Mouse (Mus musculus): ENCODE data around the gene Masp2.
A peak's percentile ranks its signal among the peaks of the same experiment; 100 is the strongest.

Masp2 gene

DNA sequence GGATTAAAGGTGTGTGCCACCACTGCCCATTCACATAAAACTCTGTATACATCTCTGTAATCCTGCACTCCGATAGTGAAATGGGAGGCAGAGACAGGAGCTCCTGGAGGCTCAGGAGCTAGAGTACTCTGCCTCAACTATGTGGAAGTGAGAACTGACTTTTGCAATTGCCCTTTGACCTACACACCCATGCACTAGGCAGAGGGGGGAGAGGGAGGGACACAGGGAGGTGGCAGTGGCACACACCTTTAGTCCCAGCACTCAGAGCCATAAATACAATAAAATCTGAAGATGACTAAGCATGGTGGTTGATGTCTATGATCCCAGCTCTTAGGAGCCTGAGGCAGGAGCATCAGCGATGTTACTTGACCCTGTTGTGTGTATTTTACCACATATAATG is 37.1 kb downstream of the Masp2 start:
- no peak for DNase-seq

DNA sequence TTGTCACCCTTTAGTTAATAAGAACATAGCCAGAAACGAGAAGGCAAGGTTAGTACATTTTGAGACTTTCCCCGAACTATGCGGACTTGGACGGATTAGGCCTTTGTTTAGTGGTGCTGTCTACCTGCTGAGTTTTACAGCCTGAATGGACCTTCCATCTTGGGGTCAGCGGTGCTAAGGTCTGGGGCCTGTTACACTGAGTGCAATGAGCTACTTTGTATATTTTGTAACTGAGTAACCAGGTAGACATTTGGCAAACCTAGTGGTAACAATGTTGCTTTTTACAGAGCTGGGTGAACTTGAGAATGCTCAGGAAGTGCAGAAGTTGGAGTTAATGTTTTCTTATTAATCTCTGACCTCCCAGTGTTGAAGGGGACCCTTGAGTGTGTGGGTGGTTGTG is 38.8 kb downstream of the Masp2 start:
- DNase-seq: no peak

DNA sequence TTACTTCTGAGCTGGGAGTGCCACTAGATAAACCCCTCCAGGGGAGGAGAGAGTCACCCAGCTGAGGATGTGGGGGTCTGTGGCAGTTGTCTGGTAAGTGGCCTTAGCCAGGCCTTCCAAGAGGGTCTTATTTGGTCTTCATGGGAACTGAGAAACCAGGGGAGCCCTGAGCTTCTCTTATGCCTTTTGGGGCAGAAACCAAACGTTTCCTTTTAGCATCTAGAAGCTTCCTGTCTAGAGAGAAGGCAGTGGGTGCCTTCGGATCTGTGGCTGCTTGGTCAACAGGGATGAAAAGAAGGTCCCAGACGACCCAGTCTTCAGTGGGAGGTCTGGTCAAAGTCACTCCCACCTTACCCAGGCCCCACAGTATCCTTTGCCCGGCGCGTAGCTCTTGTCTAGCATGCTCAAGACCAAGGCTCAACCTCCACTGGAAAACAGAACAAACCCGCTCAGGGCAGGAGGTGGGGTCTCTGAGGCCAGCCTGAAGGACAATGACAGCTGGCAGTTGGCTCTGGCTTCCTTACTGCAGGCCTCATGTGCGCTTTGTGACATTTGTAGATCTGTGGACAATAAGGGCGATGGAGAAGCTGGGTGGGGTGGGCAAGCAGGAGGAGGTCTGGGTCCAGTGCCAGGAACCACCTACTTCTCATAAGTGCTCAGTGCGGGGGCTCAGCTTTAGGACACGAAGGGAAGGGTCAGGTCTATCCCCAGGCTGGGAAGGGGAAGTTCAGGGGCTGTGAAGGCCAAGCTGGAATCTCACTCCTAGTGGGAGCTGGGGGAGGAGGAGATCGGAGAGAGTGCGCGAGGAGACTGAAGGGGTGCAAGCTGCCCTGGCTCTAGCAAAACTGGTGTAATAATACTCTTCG is 41.2 kb downstream of the Masp2 start, which contains the start of gene Gm572:
Gm572 (plus strand) TSS at position 27 of the 866 bp plus-strand sequence.
- DNase-seq: no peak

DNA sequence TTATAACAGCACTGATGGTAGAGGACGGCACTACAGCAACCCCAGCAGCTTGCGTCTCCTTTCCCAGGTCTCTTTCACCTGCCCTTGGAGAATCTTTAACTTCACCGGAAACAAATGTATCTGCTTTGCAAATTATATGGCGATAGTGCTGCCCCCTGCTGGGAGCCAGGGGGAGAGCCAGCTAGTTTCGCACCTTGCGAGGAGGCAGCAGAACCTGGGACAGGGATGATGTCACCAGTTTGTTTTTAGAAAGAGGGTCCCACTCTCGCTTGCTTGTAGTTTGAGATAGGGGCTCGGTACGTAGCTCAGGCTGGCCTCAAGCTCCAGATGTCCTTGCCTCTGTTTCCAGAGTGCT is 41.8 kb downstream of the Masp2 start:
- DNase-seq: peak; percentile 84 to 87

DNA sequence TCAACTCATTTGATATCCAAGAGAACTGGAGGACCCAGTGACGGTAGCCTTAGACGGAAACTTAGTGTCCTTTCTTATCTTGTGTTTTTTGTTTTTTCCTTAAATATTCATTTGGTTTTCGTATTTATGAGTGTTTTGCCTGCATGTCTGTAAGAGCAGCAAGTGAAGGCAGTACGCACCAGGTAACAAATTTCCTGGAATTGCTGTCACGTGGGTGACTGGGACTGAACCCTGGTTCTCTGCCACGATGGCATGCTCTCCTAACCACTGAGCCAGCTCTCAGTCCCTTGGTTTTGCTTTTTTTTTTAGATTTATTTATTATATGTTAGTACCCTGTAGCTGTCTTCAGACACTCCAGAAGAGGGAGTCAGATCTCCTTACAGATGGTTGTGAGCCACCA is 42.6 kb downstream of the Masp2 start:
- no peak for DNase-seq

DNA sequence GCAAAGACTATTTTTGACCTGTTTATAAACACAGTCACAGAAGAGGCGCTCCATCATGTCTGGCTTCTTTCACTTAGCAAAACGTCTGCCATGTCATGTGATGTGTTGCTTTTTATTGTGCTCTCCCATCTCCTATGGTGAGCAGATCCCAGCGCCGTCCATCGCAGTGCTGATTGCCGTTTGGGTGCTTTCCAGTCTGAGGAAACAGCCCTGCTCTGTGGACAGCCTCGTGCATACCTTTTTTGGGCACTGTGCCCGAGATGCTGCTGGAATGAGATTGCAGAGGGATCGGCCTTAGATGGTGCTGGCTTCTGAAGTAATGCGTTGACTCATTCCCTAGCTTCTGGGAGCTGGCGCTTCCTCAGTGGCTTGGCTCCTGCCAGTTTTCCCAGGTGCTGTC is 44.3 kb downstream of the Masp2 start:
- no peak for DNase-seq

DNA sequence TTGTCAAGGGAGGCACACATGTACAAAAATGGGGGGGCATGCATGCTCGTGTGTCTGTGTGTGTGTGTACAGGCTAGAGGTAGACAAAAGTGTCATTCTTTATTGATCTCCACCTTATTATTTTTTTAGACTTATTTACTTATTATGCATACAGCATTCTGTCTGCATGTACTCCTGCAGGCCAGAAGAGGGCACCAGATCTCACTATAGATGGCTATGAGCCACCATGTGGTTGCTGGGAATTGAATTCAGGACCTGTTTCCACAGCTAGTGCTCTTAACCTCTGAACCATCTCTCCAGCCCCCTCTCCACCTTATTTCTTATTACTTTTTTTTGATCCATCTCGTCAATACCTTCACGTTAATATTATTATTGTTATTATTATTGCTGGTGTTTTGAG is 47.0 kb downstream of the Masp2 start:
- DNase-seq: peak in 1 of 2 experiments; percentile 12

DNA sequence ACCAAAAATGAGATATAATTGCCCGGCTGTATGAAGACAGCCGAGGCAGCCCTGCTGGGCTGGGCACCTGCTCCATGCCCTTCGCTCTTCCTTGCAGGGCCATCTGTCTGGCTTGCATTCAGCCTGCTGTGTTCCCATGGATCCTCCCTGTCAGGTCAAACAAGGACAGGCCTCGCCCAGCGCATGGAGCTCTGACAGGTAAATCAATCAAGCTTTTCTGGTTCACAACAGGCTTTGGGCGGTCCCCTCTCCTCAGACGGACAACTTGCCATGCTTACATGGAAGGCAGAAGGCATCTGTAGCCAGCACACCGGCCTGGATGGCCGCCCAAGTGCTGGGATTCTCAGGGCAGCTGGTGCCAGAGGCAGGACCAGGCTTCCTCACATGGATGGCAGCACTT is 48.7 kb downstream of the Masp2 start:
- DNase-seq: no peak

DNA sequence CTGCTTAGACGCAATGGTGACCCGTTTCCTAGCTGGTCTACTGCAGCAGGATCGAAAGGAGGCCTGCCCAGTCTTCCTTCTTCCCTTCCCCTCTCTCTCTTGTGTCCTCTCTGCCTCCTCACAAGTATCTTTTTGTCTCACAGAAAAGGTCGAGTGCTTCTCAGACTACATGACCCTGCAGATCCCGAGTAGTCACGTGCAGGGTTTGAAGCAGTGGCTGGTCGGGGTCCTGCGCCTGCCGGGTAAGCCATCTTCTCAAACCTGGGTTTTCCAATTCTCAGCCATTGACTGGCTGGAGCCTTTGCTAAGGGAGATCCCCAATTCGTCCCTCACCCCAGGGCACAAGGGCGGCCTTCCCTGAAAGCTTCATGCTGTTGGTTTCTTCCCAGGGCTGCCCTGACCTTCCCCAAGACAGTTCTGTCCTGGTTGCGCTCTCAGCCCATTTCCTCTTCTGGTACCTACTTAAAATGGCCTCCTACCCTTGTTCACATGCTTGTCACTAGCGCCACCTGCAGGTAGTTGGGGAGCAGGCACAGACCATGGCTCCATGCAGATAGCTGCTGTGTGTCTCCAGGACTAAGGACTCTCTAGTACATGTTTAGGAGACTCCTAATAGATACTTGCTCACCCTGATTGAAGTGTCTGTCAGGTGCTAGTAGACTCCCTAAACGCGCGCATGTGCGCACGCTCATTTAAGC is 52.5 kb downstream of the Masp2 start:
- peak; percentile 13 to 28 for DNase-seq

DNA sequence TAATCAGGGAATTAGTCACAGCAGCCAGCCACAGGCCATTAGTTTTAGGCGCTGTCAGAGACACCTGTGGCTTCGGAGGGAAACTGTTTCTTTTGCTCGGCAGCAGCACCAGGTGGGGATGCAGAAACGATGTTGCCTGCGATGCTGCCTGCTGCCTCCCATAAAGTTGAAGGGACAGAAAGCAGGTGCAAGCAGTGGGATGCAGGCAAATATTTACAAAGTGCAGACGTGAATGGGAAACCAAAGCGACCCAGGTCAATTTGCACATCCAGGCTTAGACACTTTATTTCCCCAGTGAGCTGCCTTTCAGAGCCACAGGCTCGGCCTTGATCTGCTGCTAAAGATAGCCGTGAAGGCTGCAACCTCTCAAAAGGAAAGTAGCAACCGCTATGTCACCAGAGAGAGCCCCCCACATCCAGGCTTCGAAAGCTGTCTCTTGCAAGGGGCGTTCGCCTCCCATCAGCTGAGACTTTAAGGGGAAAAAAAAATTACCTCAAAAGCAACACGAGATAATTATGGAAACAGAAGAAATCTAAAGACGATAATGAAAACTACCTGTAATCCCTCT is 54.4 kb downstream of the Masp2 start:
- no peak for DNase-seq

DNA sequence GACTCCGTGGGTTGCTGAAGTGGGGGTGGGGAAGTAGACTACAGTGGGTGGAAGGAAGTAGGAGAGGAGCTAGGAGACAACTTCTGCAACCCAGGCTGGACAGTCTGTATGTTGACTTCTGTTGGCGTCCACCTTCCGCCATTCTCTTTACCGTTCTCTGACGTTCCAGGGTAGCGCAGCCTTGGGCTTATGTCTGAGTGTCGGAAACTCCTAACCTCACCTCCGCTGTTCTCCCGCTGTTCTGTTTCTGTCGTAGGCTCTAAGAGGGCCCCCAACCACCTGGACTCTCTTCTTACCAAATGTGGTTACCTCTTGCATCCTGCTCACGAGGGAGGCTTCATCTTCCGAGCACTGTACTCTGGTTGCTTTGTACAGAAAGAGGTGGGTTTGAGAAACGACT is 55.4 kb downstream of the Masp2 start:
- no peak for DNase-seq

DNA sequence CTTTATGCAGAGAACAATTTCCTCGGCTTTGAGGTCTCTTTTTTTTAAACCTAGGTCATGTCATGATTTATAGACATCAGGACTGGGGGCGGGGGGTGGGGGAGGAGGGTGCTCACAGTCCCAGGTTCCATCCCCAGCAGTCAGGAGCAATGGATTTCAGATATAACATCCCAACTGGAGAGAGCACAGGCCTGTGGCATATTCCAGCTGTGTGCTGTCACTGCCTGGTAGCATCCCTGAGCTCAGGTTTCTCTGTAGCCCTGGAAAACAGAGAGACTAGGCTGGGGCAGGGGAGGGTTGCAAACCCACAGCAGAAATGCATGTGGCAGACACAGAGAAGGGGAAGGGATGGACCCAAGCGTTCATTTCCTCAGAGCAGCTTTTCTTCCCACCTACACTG is 57.8 kb downstream of the Masp2 start:
- DNase-seq: no peak

DNA sequence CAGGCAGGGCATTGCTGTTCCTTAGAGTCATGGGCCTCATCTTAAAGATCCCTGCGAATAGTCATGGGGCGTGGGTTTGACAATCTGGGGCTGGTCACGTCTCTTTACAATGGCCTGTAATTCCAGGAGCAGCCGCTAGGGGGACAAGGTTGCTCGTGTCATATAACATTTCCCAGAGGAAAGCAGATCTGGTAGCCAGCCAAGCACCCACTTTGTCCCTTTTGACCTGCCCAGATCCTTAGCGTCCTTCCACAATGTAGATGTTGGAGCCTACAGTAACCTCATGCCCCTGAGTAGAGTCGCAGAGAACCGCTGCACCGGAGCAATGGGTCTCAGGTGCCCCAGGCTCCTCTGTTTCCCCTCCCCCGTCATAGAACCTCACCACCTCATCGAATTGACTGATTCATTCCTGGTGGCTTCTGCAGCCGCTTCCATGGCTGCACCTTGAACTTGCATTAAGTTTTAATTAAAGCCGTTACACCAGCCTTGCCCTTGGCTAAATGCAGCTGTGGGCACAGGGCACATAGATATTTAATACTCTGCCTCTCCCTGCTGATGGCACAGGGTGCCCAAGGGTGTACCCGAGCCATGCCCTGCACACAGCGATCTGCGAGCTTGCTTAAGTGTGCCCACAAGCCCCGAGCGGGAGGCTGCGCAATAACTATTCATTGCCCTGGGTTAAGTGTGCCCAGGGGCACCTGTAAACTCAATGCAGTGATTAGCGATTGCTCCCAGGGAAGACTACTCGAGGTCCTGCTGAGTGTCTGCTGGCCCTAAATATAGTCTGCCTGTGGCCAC is 60.0 kb downstream of the Masp2 start:
- peak; percentile 80 to 82 for DNase-seq

DNA sequence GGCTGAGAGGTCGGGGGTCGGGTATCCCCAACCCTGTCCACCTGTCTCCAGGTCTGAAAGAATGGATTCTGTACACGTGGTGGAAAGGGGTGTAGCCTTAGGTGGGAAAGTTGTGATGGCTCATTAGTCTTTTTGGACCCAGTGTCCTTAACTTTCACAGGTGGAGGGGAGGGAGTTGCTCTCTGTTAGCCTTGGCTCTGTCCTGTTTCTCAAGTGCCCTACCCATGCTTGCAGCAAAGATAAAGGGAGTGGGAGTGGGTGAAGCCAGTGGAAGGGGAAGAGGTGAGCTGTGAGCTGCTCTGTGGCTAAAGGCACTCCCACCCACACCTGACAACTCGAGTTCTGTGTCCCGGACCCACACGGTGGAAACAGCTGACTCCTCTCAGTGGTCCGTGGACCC is 61.0 kb downstream of the Masp2 start:
- no peak for DNase-seq

DNA sequence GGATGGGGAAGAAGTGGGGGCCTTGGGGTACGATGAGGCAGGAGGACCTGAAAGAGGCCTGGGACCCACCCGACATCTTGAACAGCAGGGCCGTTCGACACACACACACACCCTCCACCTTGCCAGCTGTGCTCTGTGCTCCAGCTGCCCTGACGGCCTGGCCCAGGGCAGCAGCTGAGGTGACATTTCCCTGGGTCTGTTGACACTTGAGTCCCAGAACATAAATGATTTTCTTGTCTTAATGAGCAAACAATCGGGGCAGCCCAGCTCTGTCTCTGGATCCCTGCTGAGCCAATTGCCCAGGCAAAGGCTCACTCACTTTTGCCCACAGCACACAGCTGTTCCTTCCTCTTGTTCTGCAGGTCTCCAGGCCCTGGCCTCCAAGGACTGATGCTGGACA is 61.7 kb downstream of the Masp2 start:
- DNase-seq: no peak

Data from B cell, adult 2 months (primary cell).